Mouse (Mus musculus) olfactory bulb, adult 2 months (tissue): ENCODE results near the gene Fadd. TPM values are rescaled to one million over a fixed set of nuclear protein-coding genes. Genes with fewer than 3 reads are reported as not detected.

Experiments
- H3K27ac ChIP-seq: fragments of 200-500 bp; 2 replicates; pipeline ENCODE4 v1.5.1; 2012; ENCODE audit warnings: low read depth, low read length; ENCODE audit not compliant: insufficient read depth
- H3K4me1 ChIP-seq: fragments of 200-500 bp; 2 replicates; pipeline ENCODE4 v1.6.1; 2012; ENCODE audit warnings: low read length; ENCODE audit not compliant: control insufficient read depth, insufficient read depth
- H3K4me3 ChIP-seq: fragments of 200-500 bp; 2 replicates; pipeline ENCODE4 v1.5.1; 2012; ENCODE audit warnings: mild to moderate bottlenecking, low read depth, low read length, moderate library complexity; ENCODE audit not compliant: insufficient read depth
- CTCF ChIP-seq: fragments of 200-500 bp; IDR thresholded peaks from 2 replicates; pipeline ENCODE4 v1.5.1; 2012; ENCODE audit warnings: low read depth, mild to moderate bottlenecking, low read length, moderate library complexity; ENCODE audit not compliant: insufficient read depth
- POLR2A ChIP-seq: fragments of 200-500 bp; IDR thresholded peaks from 2 replicates; pipeline ENCODE4 v1.6.1; 2012; ENCODE audit warnings: mild to moderate bottlenecking, low read depth, low read length, moderate library complexity; ENCODE audit not compliant: insufficient read depth
- WGBS: fragments of 180-500 bp; shearing (Covaris S2); methylation state at CpG from one replicate; pipeline ENCODE4 v1.1.7; 2018; 5-methylcytosine and 5-hydroxymethylcytosine counted together
- polyA plus RNA-seq: library from polyadenylated mRNA; stranded (reverse); fragments of >200 nt; gene quantifications from 2 replicates; pipeline ENCODE4 v1.2.4, GENCODE M21; 2012; ENCODE audit warnings: low replicate concordance; ENCODE audit not compliant: missing spikeins, insufficient read depth, insufficient read length

Gene Fadd
- polyA plus RNA-seq: not detected in 2 replicates

GRCm38 (mm10) chr7:144582284-144582980 is at the start of gene Fadd:
Gene Fadd (minus strand): TSS chr7:144582463.
- Histone ChIP-seq H3K27ac (peak within 1 kb of the TSS; percentile 57; the same call in 1 of the 2 replicates), H3K4me3 (peak within 1 kb of the TSS; percentile 86), H3K4me1 (peaks cover 15% of the 10 kb centered on the region)
- under 1% methylated on average over 34 of the region's 34 CpGs for WGBS
- TF ChIP-seq POLR2A (0 out of 2 replicates have a peak, but pooled peaks have one; percentile 43), CTCF (no peak)

- TF ChIP-seq POLR2A: no peak
- TF ChIP-seq CTCF: no peak
- no peak overlapping the region for H3K4me3 ChIP-seq
- 89% methylated on average over 3 of the region's 3 CpGs for WGBS
- no peak overlapping the region for H3K27ac ChIP-seq
- 0 out of 2 replicates have a peak, but pooled peaks cover 5% of the 10 kb centered on the region for H3K4me1 ChIP-seq
Measured at GRCm38 (mm10) chr7:144630622-144631021, 48.4 kb upstream of the Fadd start.

DNA sequence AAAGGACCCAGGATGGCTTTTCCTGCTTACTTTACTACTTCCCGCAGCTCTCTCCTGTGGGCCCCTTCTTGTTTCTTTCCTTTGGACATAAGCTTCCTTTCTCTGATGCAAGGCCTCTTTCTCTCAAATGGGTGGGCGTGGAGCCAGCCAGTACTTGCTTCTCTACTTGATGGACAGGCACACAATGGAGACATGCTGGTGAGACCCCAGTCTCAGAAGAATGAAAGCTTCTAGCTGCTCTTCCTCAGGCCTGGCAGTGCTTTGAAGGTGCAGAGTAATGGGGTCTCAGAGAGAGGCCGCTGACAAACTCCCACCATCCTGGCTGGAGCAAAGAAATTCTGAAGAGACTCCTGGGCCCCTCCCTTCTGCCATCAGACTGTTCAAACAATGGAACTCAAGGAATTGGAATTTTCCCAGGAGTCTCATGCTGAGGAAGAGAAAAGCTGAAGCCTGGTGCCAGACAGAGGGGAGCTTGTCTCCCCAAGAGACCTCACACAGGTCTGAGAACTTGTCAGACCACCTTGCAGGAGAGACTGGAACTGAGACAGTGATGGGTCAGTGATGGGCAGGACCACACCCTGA is 46.2 kb upstream of the Fadd start:
- TF ChIP-seq CTCF: no peak
- TF ChIP-seq POLR2A: no peak
- Histone ChIP-seq H3K4me3 (no peak overlapping the region), H3K4me1 (0 out of 2 replicates have a peak, but pooled peaks cover 5% of the 10 kb centered on the region), H3K27ac (no peak overlapping the region)
- 53% methylated on average over 3 of the region's 3 CpGs for WGBS

- TF ChIP-seq POLR2A (no peak), CTCF (no peak)
- 0 out of 2 replicates have a peak, but pooled peaks cover 5% of the 10 kb centered on the region for H3K4me1 ChIP-seq
- no peak overlapping the region for H3K4me3 ChIP-seq
- H3K27ac ChIP-seq: no peak overlapping the region
- WGBS: 63% methylated on average over 13 of the region's 13 CpGs
Measured at GRCm38 (mm10) chr7:144627606-144628333, 45.5 kb upstream of the Fadd start.

DNA sequence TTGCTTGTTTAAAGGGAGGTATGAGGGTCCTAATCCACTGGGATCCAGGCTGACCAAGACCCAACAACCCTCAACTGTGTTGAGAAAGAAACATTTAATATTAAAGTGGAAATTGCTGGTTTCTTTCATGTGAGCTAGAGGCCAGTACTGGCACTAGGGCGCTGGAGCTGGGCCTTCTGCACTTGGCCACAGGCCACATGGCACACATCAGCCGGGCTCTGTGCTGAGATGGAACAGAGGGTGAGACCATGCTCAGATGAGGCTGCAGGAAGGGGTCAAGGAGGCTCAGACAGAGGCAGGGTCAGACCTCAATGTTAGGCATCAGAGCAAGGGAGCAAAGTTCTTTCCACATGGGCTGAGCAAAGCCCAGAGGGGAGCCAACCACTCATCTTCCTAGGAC is 43.8 kb upstream of the Fadd start:
- WGBS: 73% methylated on average over 2 of the region's 2 CpGs
- H3K4me3 ChIP-seq: no peak overlapping the region
- H3K4me1 ChIP-seq: peaks cover 12% of the 10 kb centered on the region
- TF ChIP-seq CTCF (no peak), POLR2A (no peak)
- no peak overlapping the region for H3K27ac ChIP-seq

DNA sequence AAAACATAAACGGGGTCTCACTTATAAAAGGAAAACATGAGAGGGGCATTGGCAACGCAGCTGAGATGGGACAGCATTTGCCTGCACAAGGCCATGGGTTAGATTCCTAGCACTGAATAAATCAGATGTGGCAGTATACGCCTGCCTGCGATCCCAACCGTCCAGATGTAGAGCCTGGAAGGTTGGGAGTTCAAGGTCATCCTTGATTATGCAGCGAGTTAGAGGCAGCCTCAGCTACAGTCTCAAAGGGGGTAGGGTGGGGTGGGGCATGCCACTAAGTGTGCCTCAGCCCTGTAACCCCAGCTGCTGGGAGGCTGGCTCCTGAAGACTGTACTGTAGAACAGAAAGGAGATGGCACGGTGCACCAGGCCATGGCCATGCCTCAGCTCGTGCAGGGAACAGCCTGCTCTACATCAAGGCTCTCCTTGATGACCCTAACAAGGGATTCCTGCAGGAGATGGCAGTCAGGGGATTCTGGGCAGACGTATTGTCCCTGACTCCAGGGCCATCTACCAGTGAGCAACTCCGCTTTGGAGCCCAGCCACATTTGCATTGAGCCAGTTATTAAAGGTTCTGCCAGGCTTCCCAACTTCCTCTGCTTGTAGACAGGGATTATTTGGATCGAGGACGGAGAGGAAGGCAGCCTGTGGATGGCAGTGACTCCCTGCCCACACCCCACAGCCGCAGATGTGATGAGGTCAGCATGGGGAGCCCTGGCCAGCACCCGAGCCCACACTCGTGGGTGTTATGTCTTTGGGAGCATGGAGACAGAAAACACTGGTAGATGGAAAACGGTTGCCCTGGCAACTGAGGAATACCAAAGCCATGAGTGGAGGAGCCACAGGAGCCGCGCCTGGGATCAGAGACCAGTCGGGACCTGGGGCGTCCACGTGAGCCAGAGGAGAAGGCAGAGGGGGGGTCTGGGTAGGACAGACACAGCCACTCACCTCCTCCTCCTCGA is 38.7 kb upstream of the Fadd start:
- WGBS: 50% methylated on average over 22 of the region's 22 CpGs
- Histone ChIP-seq H3K4me3 (no peak overlapping the region), H3K27ac (no peak overlapping the region)

GRCm38 (mm10) chr7:144620315-144620714 is 38.1 kb upstream of the Fadd start:
- TF ChIP-seq POLR2A (no peak), CTCF (no peak)
- H3K4me3 ChIP-seq: no peak overlapping the region
- H3K27ac ChIP-seq: no peak overlapping the region
- H3K4me1 ChIP-seq: peaks cover 16% of the 10 kb centered on the region

More for the DNA sequence above, 38.7 kb upstream of the Fadd start:
- H3K4me1 ChIP-seq: peaks cover 11% of the 10 kb centered on the region
- no peak for TF ChIP-seq CTCF
- no peak for TF ChIP-seq POLR2A

DNA sequence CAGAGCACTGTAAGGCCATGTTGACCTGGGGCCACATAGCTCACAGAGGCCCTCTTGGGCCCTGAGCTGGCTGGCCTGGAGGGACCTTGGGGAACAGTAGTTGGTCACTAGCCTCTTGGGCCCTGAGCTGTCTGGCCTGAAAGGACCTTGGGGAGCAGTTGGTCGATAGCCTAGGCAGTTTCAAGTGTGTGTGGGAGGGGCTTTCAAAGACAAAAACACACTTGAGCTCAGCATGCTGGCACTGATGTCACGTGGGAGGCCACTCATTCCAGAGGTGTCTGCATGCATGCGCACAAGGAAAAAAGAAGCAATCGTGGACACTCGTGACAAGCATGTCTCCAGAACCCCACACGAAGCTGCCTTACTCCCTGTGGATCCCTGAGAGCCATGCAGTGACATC is 33.1 kb upstream of the Fadd start:
- WGBS: 72% methylated on average over 6 of the region's 6 CpGs
- no peak for TF ChIP-seq POLR2A
- H3K4me1 ChIP-seq: 0 out of 2 replicates have a peak, but pooled peaks cover 5% of the 10 kb centered on the region
- no peak overlapping the region for H3K27ac ChIP-seq
- H3K4me3 ChIP-seq: no peak overlapping the region
